Mouse (Mus musculus) CH12.LX (cell line): ENCODE measurements at regions not wholly inside any gene's neighbourhood (a gene's known extent, or its start where the extent isn't known, plus 50 kb on each side); places are given as distances from the start of the nearest gene placed in this dataset.

Experiments
- BHLHE40 ChIP-seq: IDR thresholded peaks from 2 replicates; pipeline ENCODE4 v1.6.1; 2011; ENCODE audit warnings: mild to moderate bottlenecking, low read depth, low read length, improper control_type of control experiment
- MAFK ChIP-seq: IDR thresholded peaks from 2 replicates; pipeline ENCODE4 v1.6.1; 2011; ENCODE audit warnings: low read length, improper control_type of control experiment; ENCODE audit not compliant: insufficient replicate concordance
- MAX ChIP-seq: IDR thresholded peaks from 2 replicates; pipeline ENCODE4 v1.6.1; 2011; ENCODE audit warnings: low read length, improper control_type of control experiment
- ZMIZ1 ChIP-seq: IDR thresholded peaks from 2 replicates; pipeline ENCODE4 v1.6.1; 2012; ENCODE audit warnings: low read depth, mild to moderate bottlenecking, inconsistent platforms, low read length, improper control_type of control experiment

DNA sequence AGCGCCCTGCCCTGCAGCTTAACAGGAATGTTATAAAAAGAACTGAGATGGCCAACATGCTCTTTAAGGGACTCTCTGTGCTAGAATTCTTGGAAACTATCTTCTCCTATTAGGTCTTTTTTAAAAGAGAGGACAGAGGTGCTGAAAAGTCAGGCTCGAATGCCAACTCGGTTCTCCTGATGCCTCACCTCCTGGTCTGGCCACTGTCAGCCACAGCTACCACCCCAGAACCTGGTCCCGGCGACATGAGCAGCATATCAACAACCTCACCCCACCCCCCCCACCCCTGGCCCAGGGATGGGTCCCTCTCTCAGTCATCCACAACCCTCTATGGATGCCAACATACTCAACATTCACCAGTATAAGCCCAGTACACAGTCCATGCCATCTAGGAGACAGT lies 49.8 kb upstream of the Rgma start:
- no peak for TF ChIP-seq BHLHE40
- no peak for TF ChIP-seq ZMIZ1
- no peak for TF ChIP-seq MAFK
- TF ChIP-seq MAX: no peak
